Mouse (Mus musculus) bone marrow, adult 2 months (tissue): ENCODE measurements around the gene Atp8a2.

Experiments
- CTCF ChIP-seq: fragments of 200-500 bp; IDR thresholded peaks from 2 replicates; pipeline ENCODE4 v1.5.1; 2011; ENCODE audit warnings: low read length, control low read depth; ENCODE audit not compliant: control insufficient read depth, insufficient read depth
- POLR2A ChIP-seq: fragments of 200-500 bp; IDR thresholded peaks from 2 replicates; pipeline ENCODE4 v1.6.1; 2011; ENCODE audit warnings: low read depth, mild to moderate bottlenecking, control low read depth, low read length, borderline replicate concordance; ENCODE audit not compliant: control insufficient read depth

GRCm38 (mm10) chr14:60135801-60136200 is 61.2 kb downstream of the Atp8a2 start:
- TF ChIP-seq CTCF, result no peak
- no peak for TF ChIP-seq POLR2A
